Mouse (Mus musculus): ENCODE measurements at regions not wholly inside any gene's neighbourhood (a gene's known extent, or its start where the extent isn't known, plus 50 kb on each side); places are given as distances from the start of the nearest gene placed in this dataset.

DNA sequence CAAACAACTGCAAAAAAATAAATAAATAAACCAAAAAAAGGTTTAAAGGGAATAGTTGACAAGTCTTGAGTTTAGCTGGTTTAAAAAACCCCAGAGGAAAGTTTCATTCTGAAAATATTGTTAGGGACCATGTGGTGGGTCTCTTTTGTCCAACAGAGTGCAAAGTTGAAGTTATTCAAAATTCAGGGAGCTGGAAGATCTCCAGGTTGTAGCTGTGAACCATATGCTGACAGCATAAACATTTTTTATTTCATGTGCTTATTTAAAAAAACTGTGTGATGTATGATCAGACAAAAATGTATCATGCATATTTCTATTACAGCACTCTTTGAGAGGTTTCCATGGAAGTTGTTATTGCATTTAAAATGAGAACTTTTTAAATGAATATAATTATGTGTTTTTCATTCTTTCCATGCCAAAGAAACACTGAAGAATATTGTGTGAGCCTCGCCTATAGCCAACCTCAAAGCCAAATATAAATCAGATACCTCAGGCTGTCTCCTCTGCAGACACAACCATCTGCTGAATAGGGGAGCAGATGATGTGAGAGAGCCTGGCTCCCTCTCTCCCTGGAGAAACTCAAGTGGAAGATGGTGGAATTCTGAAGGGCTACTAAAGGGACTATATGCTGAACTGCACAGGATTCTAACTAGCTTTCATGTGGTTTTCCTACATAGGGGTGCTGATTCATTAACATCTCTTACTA is 413.4 kb upstream of the Impad1 start:
- TF ChIP-seq EP300 (IDR thresholded peaks at IDR 0.05; ENCODE audit: insufficient read depth, low read depth, low read length), result no peak
- no peak for TF ChIP-seq POLR2A (IDR thresholded peaks at IDR 0.05; ENCODE audit: insufficient read depth, low read depth, low read length)

Measured in heart, adult 2 months (tissue).